Mouse (Mus musculus) lung, postnatal 0 days (tissue): ENCODE measurements at regions not wholly inside any gene's neighbourhood (a gene's known extent, or its start where the extent isn't known, plus 50 kb on each side); places are given as distances from the start of the nearest gene placed in this dataset.

Experiments used
- CTCF ChIP-seq: IDR thresholded peaks from 2 replicates; pipeline ENCODE4 v1.5.1; 2016; ENCODE audit warnings: antibody characterized with exemption, mild to moderate bottlenecking
- EP300 ChIP-seq: IDR thresholded peaks from 2 replicates; pipeline ENCODE4 v1.6.1; 2016; ENCODE audit warnings: antibody characterized with exemption, mild to moderate bottlenecking, control low read depth

DNA sequence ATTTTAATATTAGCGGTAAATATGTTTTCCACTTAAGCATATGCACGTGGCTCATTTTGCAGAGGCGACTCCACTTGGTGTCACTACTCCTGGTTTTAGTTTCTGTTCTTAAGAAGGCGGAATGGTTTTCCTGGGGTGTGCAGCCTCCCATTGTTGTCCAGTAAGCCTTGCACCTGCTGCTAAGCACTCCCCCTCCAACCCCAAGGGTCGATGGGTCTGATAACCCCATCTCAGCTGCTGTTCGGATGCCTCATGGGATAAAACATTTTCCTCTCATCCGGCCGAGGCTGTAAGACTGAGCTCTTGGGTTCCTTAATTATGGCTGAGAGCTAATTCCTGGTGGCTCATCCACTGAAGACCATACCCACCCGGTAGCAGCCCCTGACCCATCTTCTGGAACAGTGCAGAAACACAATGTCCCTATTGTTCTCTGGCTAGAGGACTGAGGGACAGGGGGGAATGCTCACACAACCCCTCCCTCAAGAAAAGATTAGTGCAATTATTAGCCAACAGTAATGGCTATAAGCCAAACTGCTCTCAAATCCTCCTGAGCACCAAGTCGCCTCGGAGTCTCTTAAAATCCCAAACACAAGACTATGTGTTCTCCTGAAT, 73.8 kb upstream of the Sox9 start:
- TF ChIP-seq CTCF: no peak
- TF ChIP-seq EP300: no peak
